Mouse (Mus musculus) MEL (cell line): ENCODE results near the gene Castor1.

Source experiments
- CHD2 ChIP-seq: IDR thresholded peaks from 2 replicates; pipeline ENCODE4 v1.6.1; 2011; ENCODE audit warnings: low read length, improper control_type of control experiment
- CTCF ChIP-seq, 3 experiments: IDR thresholded peaks in 2 of 3; conservative IDR thresholded peaks in 1 of 3; 2 replicates each; pipeline ENCODE4 v1.5.1; 2011 to 2012; ENCODE audit warnings: low read length in 3 of 3, low read depth in 2 of 3, mild to moderate bottlenecking in 2 of 3, improper control_type of control experiment in 1 of 3, inconsistent platforms in 1 of 3, mixed read lengths in 1 of 3, moderate library complexity in 1 of 3; ENCODE audit not compliant: control insufficient read depth in 1 of 3, insufficient read depth in 1 of 3, poor library complexity in 1 of 3, severe bottlenecking in 1 of 3
- MYC ChIP-seq: IDR thresholded peaks from 2 replicates; pipeline ENCODE4 v1.6.1; 2011; ENCODE audit warnings: low read depth, mild to moderate bottlenecking, low read length, improper control_type of control experiment, moderate library complexity
- POLR2A ChIP-seq, 2 experiments: IDR thresholded peaks; 2 replicates each; pipeline ENCODE4 v1.6.1; 2011 to 2012; ENCODE audit warnings: low read length in 2 of 2, mild to moderate bottlenecking in 2 of 2, control low read depth in 1 of 2, improper control_type of control experiment in 1 of 2, low read depth in 1 of 2, moderate library complexity in 1 of 2; ENCODE audit not compliant: control insufficient read depth in 1 of 2, insufficient read depth in 1 of 2, poor library complexity in 1 of 2
- USF1 ChIP-seq: IDR thresholded peaks from 2 replicates; pipeline ENCODE4 v1.6.1; 2014; ENCODE audit warnings: low read depth, mild to moderate bottlenecking, inconsistent platforms, low read length, improper control_type of control experiment, moderate library complexity

DNA sequence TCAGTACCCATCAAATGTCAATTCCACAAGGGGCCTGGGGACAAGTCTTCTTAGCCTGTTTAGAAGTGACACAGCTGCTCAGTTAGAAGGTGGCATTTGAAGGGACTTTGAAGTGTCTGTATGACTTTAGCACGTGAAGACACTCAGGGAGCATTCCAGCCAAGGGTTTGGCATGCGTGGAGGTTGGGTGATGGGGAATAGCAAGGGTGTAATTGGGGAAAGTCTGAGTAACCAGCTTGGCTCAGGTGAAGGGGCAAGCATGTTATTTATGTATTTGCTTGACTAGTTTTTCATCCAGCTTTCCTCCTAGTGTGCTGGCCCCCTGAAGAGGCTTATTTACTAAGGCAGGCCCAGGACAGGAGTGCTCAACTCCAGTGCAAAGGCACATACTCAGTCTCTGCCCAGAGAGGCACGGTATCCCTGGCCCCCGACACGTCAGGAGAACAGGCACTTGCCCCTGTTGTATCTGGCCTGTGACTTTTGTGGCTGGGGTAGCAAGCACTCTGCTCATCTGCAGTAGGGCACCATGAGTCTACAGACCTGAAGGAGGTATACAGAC lies 12.8 kb upstream of the Castor1 start:
- TF ChIP-seq CTCF (IDR thresholded peaks at IDR 0.05 in 2 of 3, conservative IDR thresholded peaks at IDR 0.05 in 1 of 3; ENCODE audit: control insufficient read depth in 1 of 3, insufficient read depth in 1 of 3, low read depth in 2 of 3, low read length in 3 of 3, poor library complexity in 1 of 3, severe bottlenecking in 1 of 3) (no peak), USF1 (no peak), MYC (no peak), CHD2 (no peak), POLR2A (IDR thresholded peaks at IDR 0.05; ENCODE audit: control insufficient read depth in 1 of 2, insufficient read depth in 1 of 2, low read depth in 1 of 2, low read length in 2 of 2, poor library complexity in 1 of 2) (no peak)
